Mouse (Mus musculus): ENCODE results near the gene Agap2.

- no peak for TF ChIP-seq GATA1 (IDR thresholded peaks at IDR 0.05; ENCODE audit: borderline replicate concordance, low read length)
- no peak for TF ChIP-seq FLI1 (IDR thresholded peaks at IDR 0.05; ENCODE audit: low read length)
Observed at GRCm38 (mm10) chr10:127129431-127129830, 54.3 kb downstream of the Agap2 start.
